Mouse (Mus musculus) ovary, postnatal 36 days (tissue): Measurements from ENCODE around the gene Ctnna3.
"Not testable (repeated sequence)": the region's sequence is repeated elsewhere in the genome, so short reads cannot be mapped to it uniquely, and the experiment has no call there.

ENCODE experiments used
- DNase-seq: peaks from one replicate; pipeline ENCODE4 v3.0.0; 2022; ENCODE audit warnings: low spot score, mixed read lengths

Ctnna3 gene

GRCm38 (mm10) chr10:64197584-64197983 is 767.7 kb downstream of the Ctnna3 start:
- DNase-seq, result no peak

- DNase-seq, result no peak
These were observed 785.7 kb downstream of the Ctnna3 start for GRCm38 (mm10) chr10:64215632-64216031.

- no peak for DNase-seq
These were observed 793.1 kb downstream of the Ctnna3 start for GRCm38 (mm10) chr10:64223023-64223422.

- DNase-seq, result no peak
These were observed 794.1 kb downstream of the Ctnna3 start for GRCm38 (mm10) chr10:64224007-64224406.

- no peak for DNase-seq
These were observed 794.5 kb downstream of the Ctnna3 start for GRCm38 (mm10) chr10:64224424-64224823.

GRCm38 (mm10) chr10:64225826-64226225 is 795.9 kb downstream of the Ctnna3 start:
- not testable (repeated sequence) for DNase-seq

GRCm38 (mm10) chr10:64243421-64243820 is 813.5 kb downstream of the Ctnna3 start:
- DNase-seq, result no peak

GRCm38 (mm10) chr10:64268156-64268555 is 838.3 kb downstream of the Ctnna3 start:
- DNase-seq, result no peak

GRCm38 (mm10) chr10:64275143-64275542 is 845.2 kb downstream of the Ctnna3 start:
- no peak for DNase-seq

GRCm38 (mm10) chr10:64278836-64279235 is 848.9 kb downstream of the Ctnna3 start:
- DNase-seq, result no peak

- DNase-seq, result no peak
These were observed 875.9 kb downstream of the Ctnna3 start for GRCm38 (mm10) chr10:64305802-64306201.

GRCm38 (mm10) chr10:64311622-64312292 is 881.9 kb downstream of the Ctnna3 start:
- DNase-seq, result no peak

- DNase-seq, result no peak
These were observed 890.4 kb downstream of the Ctnna3 start for GRCm38 (mm10) chr10:64320332-64320731.

GRCm38 (mm10) chr10:64342702-64343379 is 912.9 kb downstream of the Ctnna3 start:
- DNase-seq, result no peak

- DNase-seq, result no peak
These were observed 943.4 kb downstream of the Ctnna3 start for GRCm38 (mm10) chr10:64373288-64373687.

- DNase-seq, result no peak
These were observed 947.9 kb downstream of the Ctnna3 start for GRCm38 (mm10) chr10:64377751-64378150.

- DNase-seq, result no peak
These were observed 966.7 kb downstream of the Ctnna3 start for GRCm38 (mm10) chr10:64396579-64396978.

- DNase-seq, result not testable (repeated sequence)
These were observed 988.5 kb downstream of the Ctnna3 start for GRCm38 (mm10) chr10:64418396-64418795.

GRCm38 (mm10) chr10:64438736-64439135 is 1008.8 kb downstream of the Ctnna3 start:
- DNase-seq, result no peak

GRCm38 (mm10) chr10:64448624-64449023 is 1018.7 kb downstream of the Ctnna3 start:
- DNase-seq, result no peak

- DNase-seq, result no peak
These were observed 1053.4 kb downstream of the Ctnna3 start for GRCm38 (mm10) chr10:64483281-64483680.

GRCm38 (mm10) chr10:64489471-64489870 is 1059.6 kb downstream of the Ctnna3 start:
- no peak for DNase-seq

- DNase-seq, result no peak
These were observed 1113.7 kb downstream of the Ctnna3 start for GRCm38 (mm10) chr10:64543647-64544046.

- DNase-seq, result no peak
These were observed 1114.5 kb downstream of the Ctnna3 start for GRCm38 (mm10) chr10:64544389-64544788.
